Mouse (Mus musculus): Measurements from ENCODE around the gene Hist1h3h. TPM values are rescaled to one million over a fixed set of nuclear protein-coding genes. Genes with fewer than 3 reads are reported as not detected.
"Not testable (repeated sequence)": the region's sequence is repeated elsewhere in the genome, so short reads cannot be mapped to it uniquely, and the experiment has no call there.

Gene Hist1h3h
- polyA plus RNA-seq, 1 experiment from 2014 or later: 2.9 TPM

GRCm38 (mm10) chr13:21722993-21723836 lies 5.8 kb downstream of the Hist1h3h start:
- Histone ChIP-seq H3K4me2 (ENCODE audit: low read length) (peak overlapping the region; percentile 64; the same call in 1 of the 2 replicates), H3K9me3 (ENCODE audit: control insufficient read depth, low read length) (no peaks in the 10 kb centered on the region), H3K4me1 (ENCODE audit: control insufficient read depth, insufficient read depth, low read length) (peaks cover 26% of the 10 kb centered on the region), H3K9ac (replicated peaks; ENCODE audit: low read length) (no peak overlapping the region), H3K27ac (replicated peaks; ENCODE audit: low read depth, low read length) (no peak overlapping the region), H3K27me3 (ENCODE audit: control insufficient read depth, insufficient read depth, low read length) (no peaks in the 10 kb centered on the region), H3K36me3 (ENCODE audit: control insufficient read depth, insufficient read depth, low read length) (no peaks in the 10 kb centered on the region), H3K4me3 (replicated peaks; ENCODE audit: low read depth, low read length) (no peak overlapping the region)
- 22% methylated on average over 5 of the region's 5 CpGs for WGBS
- DNase-seq: no peak
- no peak for ATAC-seq (ENCODE audit: low FRiP score, low TSS enrichment)

- no peak overlapping the region for H3K4me3 ChIP-seq (replicated peaks; ENCODE audit: low read depth, low read length)
- peak; percentile 69 for DNase-seq
- WGBS: 25% methylated on average over 11 of the region's 11 CpGs
These were observed 10.6 kb downstream of the Hist1h3h start for GRCm38 (mm10) chr13:21727948-21728572.

GRCm38 (mm10) chr13:21729544-21729943 lies 12.1 kb downstream of the Hist1h3h start:
- Histone ChIP-seq H3K4me2 (ENCODE audit: low read length) (no peak overlapping the region), H3K9ac (replicated peaks; ENCODE audit: low read length) (no peak overlapping the region), H3K4me3 (replicated peaks; ENCODE audit: low read depth, low read length) (no peak overlapping the region), H3K27ac (replicated peaks; ENCODE audit: low read depth, low read length) (no peak overlapping the region), H3K27me3 (ENCODE audit: control insufficient read depth, insufficient read depth, low read length) (no peaks in the 10 kb centered on the region), H3K9me3 (ENCODE audit: control insufficient read depth, low read length) (no peaks in the 10 kb centered on the region), H3K4me1 (ENCODE audit: control insufficient read depth, insufficient read depth, low read length) (peaks cover 12% of the 10 kb centered on the region; the same call in 1 of the 2 replicates), H3K36me3 (ENCODE audit: control insufficient read depth, insufficient read depth, low read length) (no peaks in the 10 kb centered on the region)
- 81% methylated on average over 1 of the region's 1 CpGs for WGBS
- ATAC-seq (ENCODE audit: low FRiP score, low TSS enrichment): no peak
- DNase-seq: no peak

More at GRCm38 (mm10) chr13:21727948-21728572, 10.6 kb downstream of the Hist1h3h start:
- Histone ChIP-seq H3K36me3 (ENCODE audit: control insufficient read depth, insufficient read depth, low read length) (no peaks in the 10 kb centered on the region), H3K9me3 (ENCODE audit: control insufficient read depth, low read length) (no peaks in the 10 kb centered on the region), H3K27me3 (ENCODE audit: control insufficient read depth, insufficient read depth, low read length) (no peaks in the 10 kb centered on the region), H3K27ac (replicated peaks; ENCODE audit: low read depth, low read length) (peak overlapping the region; percentile 52), H3K4me1 (ENCODE audit: control insufficient read depth, insufficient read depth, low read length) (peaks cover 12% of the 10 kb centered on the region; the same call in 1 of the 2 replicates), H3K4me2 (ENCODE audit: low read length) (peak overlapping the region; percentile 15; the same call in 1 of the 2 replicates), H3K9ac (replicated peaks; ENCODE audit: low read length) (no peak overlapping the region)
- ATAC-seq (ENCODE audit: low FRiP score, low TSS enrichment): peak; percentile 75

DNA sequence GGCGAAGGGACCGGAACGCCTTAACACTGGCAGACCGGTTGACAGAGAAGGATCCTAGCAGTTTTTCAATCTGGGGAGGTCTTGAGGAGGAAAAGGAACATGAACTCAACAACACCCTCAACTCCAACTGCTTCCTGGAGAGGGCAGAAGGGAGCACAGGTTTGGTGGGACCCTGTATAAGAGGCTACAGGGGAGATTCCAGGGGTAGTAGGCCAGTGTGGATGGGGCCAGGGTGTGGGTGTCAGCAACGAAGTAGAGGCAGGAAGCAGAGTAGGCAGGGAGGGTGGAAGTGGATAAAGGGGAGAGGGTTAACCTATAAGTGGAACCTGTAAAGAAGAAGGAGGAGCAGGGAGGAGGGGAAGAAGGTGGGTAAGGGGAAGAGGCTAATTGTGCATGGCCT lies 16.0 kb downstream of the Hist1h3h start:
- H3K9me3 ChIP-seq (ENCODE audit: control insufficient read depth, low read length): no peaks in the 10 kb centered on the region
- H3K27ac ChIP-seq (replicated peaks; ENCODE audit: low read depth, low read length): peak overlapping the region; percentile 97
- peak; percentile 9; the same call in 1 of the 2 replicates for ATAC-seq (ENCODE audit: low FRiP score, low TSS enrichment)
- H3K4me1 ChIP-seq (ENCODE audit: control insufficient read depth, insufficient read depth, low read length): peaks cover 14% of the 10 kb centered on the region; the same call in 1 of the 2 replicates
- H3K9ac ChIP-seq (replicated peaks; ENCODE audit: low read length): no peak overlapping the region
- H3K4me2 ChIP-seq (ENCODE audit: low read length): 0 out of 2 replicates have a peak overlapping the region, but pooled peaks have one; percentile 73
- 62% methylated on average over 5 of the region's 5 CpGs for WGBS
- no peaks in the 10 kb centered on the region for H3K27me3 ChIP-seq (ENCODE audit: control insufficient read depth, insufficient read depth, low read length)
- no peak overlapping the region for H3K4me3 ChIP-seq (replicated peaks; ENCODE audit: low read depth, low read length)
- no peak for DNase-seq
- H3K36me3 ChIP-seq (ENCODE audit: control insufficient read depth, insufficient read depth, low read length): no peaks in the 10 kb centered on the region

GRCm38 (mm10) chr13:21734010-21734905 lies 16.8 kb downstream of the Hist1h3h start:
- DNase-seq: peak; percentile 96
- ATAC-seq (ENCODE audit: low FRiP score, low TSS enrichment): peak; percentile 83
- no peaks in the 10 kb centered on the region for H3K36me3 ChIP-seq (ENCODE audit: control insufficient read depth, insufficient read depth, low read length)
- WGBS: under 1% methylated on average over 21 of the region's 21 CpGs
- H3K9ac ChIP-seq (replicated peaks; ENCODE audit: low read length): peak overlapping the region; percentile 69
- H3K27me3 ChIP-seq (ENCODE audit: control insufficient read depth, insufficient read depth, low read length): no peaks in the 10 kb centered on the region
- H3K9me3 ChIP-seq (ENCODE audit: control insufficient read depth, low read length): no peaks in the 10 kb centered on the region
- peak overlapping the region; percentile 97 for H3K27ac ChIP-seq (replicated peaks; ENCODE audit: low read depth, low read length)
- H3K4me2 ChIP-seq (ENCODE audit: low read length): peak overlapping the region; percentile 73
- H3K4me1 ChIP-seq (ENCODE audit: control insufficient read depth, insufficient read depth, low read length): peaks cover 14% of the 10 kb centered on the region; the same call in 1 of the 2 replicates
- peak overlapping the region; percentile 50 for H3K4me3 ChIP-seq (replicated peaks; ENCODE audit: low read depth, low read length)

GRCm38 (mm10) chr13:21734906-21735767 lies 17.7 kb downstream of the Hist1h3h start, which contains the start of gene Hist1h4j:
Hist1h4j (plus strand) TSS chr13:21735064.
- Histone ChIP-seq H3K4me2 (ENCODE audit: low read length) (peak within 1 kb of the TSS; percentile 73), H3K4me1 (ENCODE audit: control insufficient read depth, insufficient read depth, low read length) (peaks cover 14% of the 10 kb centered on the region; the same call in 1 of the 2 replicates), H3K9ac (replicated peaks; ENCODE audit: low read length) (peak within 1 kb of the TSS; percentile 69), H3K27ac (replicated peaks; ENCODE audit: low read depth, low read length) (peak within 1 kb of the TSS; percentile 97), H3K4me3 (replicated peaks; ENCODE audit: low read depth, low read length) (peak within 1 kb of the TSS; percentile 50)
- not testable (repeated sequence) for H3K27me3 ChIP-seq (ENCODE audit: control insufficient read depth, insufficient read depth, low read length); H3K36me3 ChIP-seq (ENCODE audit: control insufficient read depth, insufficient read depth, low read length); H3K9me3 ChIP-seq (ENCODE audit: control insufficient read depth, low read length)
- ATAC-seq (ENCODE audit: low FRiP score, low TSS enrichment) (peak; percentile 88), DNase-seq (peak; percentile 95)
- WGBS: under 1% methylated on average over 37 of the region's 56 CpGs

DNA sequence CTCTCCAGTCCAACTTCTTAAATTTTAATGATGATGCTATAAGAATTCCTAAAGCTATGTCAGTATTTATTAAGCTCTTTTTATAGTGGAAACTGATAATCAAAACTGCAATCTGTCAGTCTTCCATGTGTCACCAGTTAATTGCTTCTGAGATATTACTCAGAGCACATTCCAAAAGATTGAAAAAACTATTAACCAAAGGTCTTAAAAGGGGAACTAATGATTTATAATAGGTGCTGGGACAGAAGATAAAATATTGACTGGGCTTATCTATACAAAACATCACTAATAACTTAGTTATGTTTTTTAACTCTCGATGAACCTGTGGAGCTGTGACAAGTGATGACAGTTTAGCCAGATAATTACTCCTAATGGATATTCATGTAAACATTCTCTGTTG lies 27.5 kb downstream of the Hist1h3h start:
- H3K27me3 ChIP-seq (ENCODE audit: control insufficient read depth, insufficient read depth, low read length): no peaks in the 10 kb centered on the region
- no peak overlapping the region for H3K4me3 ChIP-seq (replicated peaks; ENCODE audit: low read depth, low read length)
- ATAC-seq (ENCODE audit: low FRiP score, low TSS enrichment) (no peak), DNase-seq (no peak)
- H3K4me2 ChIP-seq (ENCODE audit: low read length): no peak overlapping the region
- no peak overlapping the region for H3K27ac ChIP-seq (replicated peaks; ENCODE audit: low read depth, low read length)
- H3K36me3 ChIP-seq (ENCODE audit: control insufficient read depth, insufficient read depth, low read length): no peaks in the 10 kb centered on the region
- H3K9me3 ChIP-seq (ENCODE audit: control insufficient read depth, low read length): no peaks in the 10 kb centered on the region
- peaks cover 19% of the 10 kb centered on the region for H3K4me1 ChIP-seq (ENCODE audit: control insufficient read depth, insufficient read depth, low read length)
- WGBS: 94% methylated on average over 1 of the region's 1 CpGs
- no peak overlapping the region for H3K9ac ChIP-seq (replicated peaks; ENCODE audit: low read length)
